Comparison of ENCODE assay signal across 22 mouse cellular contexts in the genomic region with DNA sequence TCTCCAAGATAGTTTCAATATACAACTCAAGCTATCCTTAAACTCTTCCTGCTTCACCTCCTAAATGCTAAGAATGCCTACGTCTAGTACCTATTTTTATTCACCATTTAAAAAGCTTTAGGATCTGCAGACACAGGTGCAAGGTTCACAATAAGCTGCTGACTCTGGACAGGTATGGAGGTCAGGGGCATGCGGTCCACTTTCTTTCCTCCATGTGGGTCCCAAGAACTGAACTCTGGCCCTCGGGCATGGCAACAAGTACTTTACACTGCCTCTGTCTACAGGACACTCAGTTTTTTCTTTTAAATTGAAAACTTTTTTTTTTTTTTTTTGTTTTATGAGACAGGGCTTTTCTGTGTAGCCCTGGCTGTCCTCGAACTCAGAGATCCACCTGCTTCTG. TPM values are rescaled to one million over a fixed set of nuclear protein-coding genes. Genes with fewer than 3 reads are reported as not detected.
"Had no signal": no experiment of that assay in that cellular context is flagged by ENCODE, and none has a peak within 500 bp of the region (broad histone marks: within the 10 kb centered on the region; RNA-seq: fewer than 3 reads in every experiment).

No protein-coding gene starts in this region.

- H3K4me2 ChIP-seq: lung, embryonic 14.5 days; midbrain, embryonic 12.5 days; neural tube, embryonic 13.5 days; neural tube, embryonic 15.5 days had no signal

- H3K9ac ChIP-seq: lung, embryonic 14.5 days; midbrain, embryonic 12.5 days; neural tube, embryonic 13.5 days; neural tube, embryonic 15.5 days had no signal

- H3K4me3 ChIP-seq: midbrain, embryonic 10.5 days; midbrain, embryonic 12.5 days; myocyte; neural tube, embryonic 13.5 days; neural tube, embryonic 15.5 days had no signal

- H3K4me1 ChIP-seq: midbrain, embryonic 10.5 days; midbrain, embryonic 12.5 days; neural tube, embryonic 13.5 days; neural tube, embryonic 15.5 days had no signal

- DNase-seq: lung, embryonic 14.5 days; lung, postnatal 10 days; lung, postnatal 4 days; midbrain, embryonic 14.5 days; retina, postnatal 1 day; right cerebral cortex, adult 18-20 months; right cerebral cortex, postnatal 25 days; right cerebral cortex, postnatal 4 days; spleen, adult 18-20 months; thymus, adult 2 months; thymus, postnatal 25 days; thymus, postnatal 4 days had no signal

- H3K27ac ChIP-seq: midbrain, embryonic 10.5 days; midbrain, embryonic 12.5 days; neural tube, embryonic 13.5 days; neural tube, embryonic 15.5 days had no signal

- H3K27me3 ChIP-seq: midbrain, embryonic 12.5 days; neural tube, embryonic 13.5 days; neural tube, embryonic 15.5 days had no signal

- H3K9me3 ChIP-seq: midbrain, embryonic 10.5 days; midbrain, embryonic 12.5 days; neural tube, embryonic 13.5 days; neural tube, embryonic 15.5 days had no signal

- ATAC-seq: midbrain, embryonic 16.5 days had no signal

RNA-seq across cellular contexts. Expression of a gene that starts 16.3 kb away (rescaled TPM):
- polyA plus RNA-seq: lung, embryonic 14.5 days; midbrain, embryonic 10.5 days; midbrain, embryonic 14.5 days; midbrain, embryonic 16.5 days; myocyte; neural tube, embryonic 11.5 days; neural tube, embryonic 15.5 days; small intestine, adult 2 months; stomach, embryonic 14.5 days; stomach, embryonic 16.5 days; thymus, adult 2 months had no signal
